Mouse (Mus musculus) hindbrain, embryonic 14.5 days (tissue): ENCODE measurements around the gene Lclat1. TPM values are rescaled to one million over a fixed set of nuclear protein-coding genes. Genes with fewer than 3 reads are reported as not detected.
"Not testable (repeated sequence)": the region's sequence is repeated elsewhere in the genome, so short reads cannot be mapped to it uniquely, and the experiment has no call there.

Experiments
- ATAC-seq: fragments of 200-750 bp; cut with Nextera tagmentation; 2 replicates; pipeline ENCODE4 v1.8.0; 2017; ENCODE audit warnings: moderate number of reproducible peaks, mild to moderate bottlenecking, moderate TSS enrichment, moderate library complexity; ENCODE audit not compliant: low FRiP score
- DNase-seq: peaks from one replicate; pipeline ENCODE4 v3.0.0-alpha.2; 2015; ENCODE audit warnings: low spot score
- H3K27ac ChIP-seq: fragments of 300-500 bp; sonication (generic); 2 replicates; pipeline ENCODE4 v1.5.1; 2014; ENCODE audit warnings: mild to moderate bottlenecking, moderate library complexity
- H3K27me3 ChIP-seq: fragments of 300-500 bp; sonication (generic); 2 replicates; pipeline ENCODE4 v1.6.1; 2014; ENCODE audit warnings: mild to moderate bottlenecking, low read length, mixed read lengths; ENCODE audit not compliant: control insufficient read depth, insufficient read depth
- H3K36me3 ChIP-seq: fragments of 300-500 bp; sonication (generic); replicated peaks from 2 replicates; pipeline ENCODE4 v1.6.1; 2014; ENCODE audit not compliant: control insufficient read depth, insufficient read depth
- H3K4me1 ChIP-seq: fragments of 300-500 bp; sonication (generic); replicated peaks from 2 replicates; pipeline ENCODE4 v1.6.1; 2014; ENCODE audit warnings: antibody characterized with exemption, low read length, mixed read lengths; ENCODE audit not compliant: control insufficient read depth, insufficient read depth
- H3K4me2 ChIP-seq: fragments of 300-500 bp; sonication (generic); replicated peaks from 2 replicates; pipeline ENCODE4 v1.6.1; 2014; ENCODE audit warnings: mild to moderate bottlenecking, moderate library complexity
- H3K4me3 ChIP-seq: fragments of 300-500 bp; sonication (generic); replicated peaks from 2 replicates; pipeline ENCODE4 v1.5.1; 2014; ENCODE audit warnings: mild to moderate bottlenecking, low read length
- H3K9ac ChIP-seq: fragments of 300-500 bp; sonication (generic); 2 replicates; pipeline ENCODE4 v1.6.1; 2014
- H3K9me3 ChIP-seq: fragments of 300-500 bp; sonication (generic); 2 replicates; pipeline ENCODE4 v1.6.1; 2016; ENCODE audit warnings: low read length; ENCODE audit not compliant: control insufficient read depth
- WGBS: fragments of 180-500 bp; shearing (Covaris S2); extraction: QIAGEN DNeasy Blood & Tissue Kit; methylation state at CpG from one replicate; pipeline ENCODE4 v1.1.7; 2014; 5-methylcytosine and 5-hydroxymethylcytosine counted together
- polyA plus RNA-seq: library from polyadenylated mRNA; unstranded; fragments of >200 nt; fragmentation: Nextera tagmentation; extraction: Ambion mirVana; gene quantifications from 2 replicates; pipeline ENCODE4 v1.2.1, GENCODE M21; 2014

Gene Lclat1
- polyA plus RNA-seq, 1 experiment from 2014 or later = 21.2 TPM

GRCm38 (mm10) chr17:73270871-73271796 lies 163.3 kb downstream of the Lclat1 start:
- no peaks in the 10 kb centered on the region for H3K9me3 ChIP-seq
- WGBS = 74% methylated on average over 15 of the region's 15 CpGs
- no peak overlapping the region for H3K4me2 ChIP-seq
- ATAC-seq = peak; percentile 27; the same call in 1 of the 2 replicates
- H3K27me3 ChIP-seq = no peaks in the 10 kb centered on the region
- no peaks in the 10 kb centered on the region for H3K36me3 ChIP-seq
- peak overlapping the region; percentile 70 for H3K27ac ChIP-seq
- H3K9ac ChIP-seq = no peak overlapping the region
- H3K4me3 ChIP-seq = no peak overlapping the region
- H3K4me1 ChIP-seq = peaks cover 11% of the 10 kb centered on the region
- no peak for DNase-seq

DNA sequence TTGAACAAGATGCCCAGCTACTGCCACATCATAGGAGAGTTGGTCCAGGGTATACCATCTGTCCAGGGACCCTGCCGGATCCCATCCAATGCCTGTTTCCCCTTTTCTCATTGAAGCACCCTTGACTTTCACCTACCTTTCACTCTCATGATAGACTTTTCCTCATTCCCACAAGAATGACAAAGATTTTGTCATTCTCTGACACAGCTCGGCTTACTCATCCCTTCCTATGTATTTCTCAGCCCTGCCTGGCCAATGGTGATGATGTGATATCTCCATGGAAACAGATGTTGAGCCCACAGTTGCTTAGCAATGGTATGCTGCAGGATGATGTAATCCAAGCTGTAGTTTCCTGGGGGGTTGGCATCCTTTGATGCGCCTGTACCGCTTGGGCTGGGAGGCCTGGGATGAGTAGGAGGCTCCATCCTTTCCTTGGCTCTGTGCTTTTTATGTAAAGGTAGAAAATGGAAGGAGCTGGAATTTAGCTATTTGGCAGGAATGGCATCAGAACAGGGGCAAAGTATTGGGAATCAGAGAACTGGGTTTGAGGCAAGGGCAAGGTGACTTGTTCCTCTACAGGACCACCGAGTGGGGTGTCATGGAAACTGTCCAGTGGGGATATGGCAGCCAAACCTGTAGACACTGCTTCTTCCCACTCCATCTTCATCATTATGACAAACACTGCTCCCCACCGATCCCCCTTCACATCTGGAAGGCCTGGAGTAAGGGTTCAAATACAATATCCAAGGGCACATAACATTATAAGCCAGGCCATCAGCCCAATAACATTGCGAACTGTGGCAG lies 164.2 kb downstream of the Lclat1 start:
- no peaks in the 10 kb centered on the region for H3K36me3 ChIP-seq
- peak overlapping the region; percentile 70 for H3K27ac ChIP-seq
- ATAC-seq (peak; percentile 86), DNase-seq (peak; percentile 65)
- WGBS = 68% methylated on average over 7 of the region's 7 CpGs
- no peak overlapping the region for H3K9ac ChIP-seq
- H3K4me2 ChIP-seq = no peak overlapping the region
- H3K4me1 ChIP-seq = peaks cover 11% of the 10 kb centered on the region
- H3K4me3 ChIP-seq = no peak overlapping the region
- no peaks in the 10 kb centered on the region for H3K27me3 ChIP-seq
- no peaks in the 10 kb centered on the region for H3K9me3 ChIP-seq

DNA sequence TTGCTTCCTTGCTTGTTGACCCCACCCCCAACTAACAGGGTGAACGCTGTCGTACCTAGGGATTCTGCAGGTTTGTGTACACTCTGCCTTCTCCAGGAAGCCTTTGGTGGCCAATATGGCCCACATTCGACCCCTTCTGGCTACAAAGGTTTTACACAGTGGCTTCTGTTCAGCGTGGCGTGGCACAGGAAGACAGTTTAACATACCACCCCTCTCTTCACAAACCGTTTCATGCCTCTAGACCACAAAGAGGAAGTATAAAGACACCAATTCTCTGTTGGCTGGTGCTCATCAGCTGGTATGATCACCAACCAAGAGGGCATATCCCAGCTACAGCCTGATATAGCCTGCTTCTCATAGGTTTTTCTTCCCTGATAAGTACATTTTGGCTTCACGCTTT lies 166.0 kb downstream of the Lclat1 start:
- no peak overlapping the region for H3K9ac ChIP-seq
- H3K4me1 ChIP-seq = peaks cover 11% of the 10 kb centered on the region
- H3K4me3 ChIP-seq = no peak overlapping the region
- ATAC-seq (no peak), DNase-seq (no peak)
- H3K9me3 ChIP-seq = no peaks in the 10 kb centered on the region
- WGBS = 88% methylated on average over 7 of the region's 7 CpGs
- no peaks in the 10 kb centered on the region for H3K36me3 ChIP-seq
- no peak overlapping the region for H3K4me2 ChIP-seq
- H3K27ac ChIP-seq = no peak overlapping the region
- H3K27me3 ChIP-seq = no peaks in the 10 kb centered on the region

- H3K9ac ChIP-seq = no peak overlapping the region
- ATAC-seq (no peak), DNase-seq (no peak)
- H3K27me3 ChIP-seq = no peaks in the 10 kb centered on the region
- no peak overlapping the region for H3K27ac ChIP-seq
- no peak overlapping the region for H3K4me3 ChIP-seq
- no peaks in the 10 kb centered on the region for H3K36me3 ChIP-seq
- H3K4me2 ChIP-seq = no peak overlapping the region
- peaks cover 11% of the 10 kb centered on the region for H3K4me1 ChIP-seq
- H3K9me3 ChIP-seq = no peaks in the 10 kb centered on the region
- 74% methylated on average over 10 of the region's 10 CpGs for WGBS
These were observed 167.3 kb downstream of the Lclat1 start for GRCm38 (mm10) chr17:73275066-73275465.

DNA sequence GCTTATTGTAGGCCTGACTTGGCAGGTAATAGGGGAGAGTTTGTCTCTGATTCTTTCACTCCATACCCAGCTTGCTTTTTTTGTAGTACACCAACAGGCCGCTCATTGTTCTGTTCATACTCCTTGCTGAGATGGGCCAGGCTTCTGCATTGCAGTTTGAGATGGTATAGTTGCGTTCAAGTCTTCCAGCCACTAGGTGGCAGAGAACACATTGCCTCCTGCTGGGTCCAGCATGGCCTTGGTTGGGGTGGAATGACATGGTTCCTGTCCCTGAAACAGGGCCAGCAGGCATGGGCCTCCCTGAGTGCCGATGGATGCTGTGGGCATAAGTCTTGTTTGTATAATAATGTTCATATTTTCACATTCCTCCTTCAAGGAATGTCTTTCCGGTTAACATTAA lies 170.0 kb downstream of the Lclat1 start:
- no peak for DNase-seq
- Histone ChIP-seq H3K36me3 (no peaks in the 10 kb centered on the region), H3K4me2 (no peak overlapping the region), H3K4me3 (no peak overlapping the region), H3K27me3 (no peaks in the 10 kb centered on the region), H3K4me1 (no peaks in the 10 kb centered on the region), H3K9me3 (no peaks in the 10 kb centered on the region), H3K9ac (no peak overlapping the region), H3K27ac (no peak overlapping the region)
- 96% methylated on average over 4 of the region's 4 CpGs for WGBS
- ATAC-seq = no peak

DNA sequence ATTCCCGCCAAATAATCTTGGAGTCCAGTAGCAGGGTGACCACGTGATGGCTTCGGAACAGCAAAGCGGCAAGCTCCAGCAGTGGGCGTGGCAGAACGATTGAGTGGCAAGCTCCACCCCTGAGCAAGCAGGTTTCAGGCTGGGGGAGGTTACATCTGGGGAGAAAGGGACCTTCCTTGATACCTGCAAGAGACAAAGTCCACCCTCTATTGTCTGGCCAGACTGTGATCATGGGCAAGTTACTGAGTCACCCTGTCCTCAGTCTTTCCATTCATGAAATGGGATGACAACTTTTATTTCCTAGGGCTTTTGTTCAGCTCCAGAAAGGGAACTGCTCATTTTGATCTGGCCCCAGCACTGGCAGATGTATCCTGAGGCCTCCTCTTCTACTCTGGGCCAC lies 174.9 kb downstream of the Lclat1 start:
- not testable (repeated sequence) for H3K27me3 ChIP-seq, DNase-seq, H3K9me3 ChIP-seq, H3K4me3 ChIP-seq, H3K27ac ChIP-seq, ATAC-seq, H3K4me1 ChIP-seq, H3K4me2 ChIP-seq, H3K9ac ChIP-seq, H3K36me3 ChIP-seq
- 44% methylated on average over 6 of the region's 6 CpGs for WGBS

DNA sequence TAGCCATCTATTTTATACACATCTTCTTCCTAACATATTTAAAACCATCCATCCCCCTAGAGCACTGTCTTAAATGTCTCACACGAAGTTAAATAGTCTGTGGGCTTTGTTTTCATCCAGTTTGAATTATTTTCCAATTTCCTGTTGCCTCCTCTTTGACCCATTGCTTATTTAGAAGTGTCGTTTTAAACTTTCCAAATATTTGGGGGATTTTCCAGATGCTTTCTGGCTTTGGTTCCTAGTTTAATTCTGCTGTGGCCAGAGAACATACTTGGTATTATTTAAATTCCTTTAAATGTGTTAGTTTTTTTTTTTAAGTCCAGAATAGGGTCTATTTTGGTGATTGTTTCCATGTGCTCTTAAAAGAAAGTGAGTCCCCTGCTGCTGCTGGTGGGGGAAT lies 176.5 kb downstream of the Lclat1 start:
- H3K36me3 ChIP-seq = no peaks in the 10 kb centered on the region
- no peak overlapping the region for H3K27ac ChIP-seq
- H3K4me2 ChIP-seq = no peak overlapping the region
- WGBS = 63% methylated on average over 2 of the region's 2 CpGs
- H3K9me3 ChIP-seq = no peaks in the 10 kb centered on the region
- no peaks in the 10 kb centered on the region for H3K27me3 ChIP-seq
- ATAC-seq = no peak
- no peak overlapping the region for H3K4me3 ChIP-seq
- no peak for DNase-seq
- H3K4me1 ChIP-seq = no peaks in the 10 kb centered on the region
- H3K9ac ChIP-seq = no peak overlapping the region

Other genes with a start within 250 kb of the Lclat1 start
- 6.4 and 8.1 TPM in 2 replicates for gene Lbh, start 189.7 kb upstream of the Lclat1 start, polyA plus RNA-seq